Mouse (Mus musculus) C3H10T1/2 (cell line): Measurements from ENCODE around the gene Olfr483. TPM values are rescaled to one million over a fixed set of nuclear protein-coding genes. Genes with fewer than 3 reads are reported as not detected.

Experiments used
- polyA plus RNA-seq, 2 experiments: library from polyadenylated mRNA; unstranded; fragments of >200 nt; fragmentation: generic; extraction: Trizol; gene quantifications; one replicate each; pipeline ENCODE4 v1.2.1; 2012; ENCODE audit warnings: missing spikeins in 2 of 2

Gene Olfr483
- not detected for polyA plus RNA-seq

GRCm38 (mm10) chr7:108100549-108100948 is at the start of gene Olfr483:
TSS of gene Olfr483 (plus strand) at chr7:108100849.

GRCm38 (mm10) chr7:108067246-108067645 is 33.4 kb upstream of the Olfr483 start, which contains the start of gene Olfr480:
TSS of gene Olfr480 (minus strand) at chr7:108067346.

DNA sequence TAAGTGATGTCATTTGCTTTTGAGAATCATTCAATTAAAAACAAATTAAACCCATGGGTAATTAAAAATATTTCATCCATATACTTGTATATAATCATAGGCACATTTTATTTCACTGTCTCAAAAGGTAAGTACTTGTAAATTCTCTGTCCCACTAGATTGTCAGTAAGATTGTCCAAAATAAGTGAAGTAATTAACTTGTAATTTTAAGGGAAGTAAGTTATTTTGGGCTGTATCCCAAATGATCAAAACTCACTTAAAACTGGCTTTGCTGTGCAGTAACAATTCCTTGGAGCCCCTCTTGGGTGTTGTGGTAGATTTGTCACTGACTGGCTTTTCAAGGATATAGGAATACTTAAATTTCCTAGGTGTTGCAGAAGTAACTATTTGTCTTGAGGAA is 21.1 kb upstream of the Olfr483 start, which contains the start of gene Olfr481:
Olfr481 (plus strand) TSS at position 301 of the 400 bp plus-strand sequence.

DNA sequence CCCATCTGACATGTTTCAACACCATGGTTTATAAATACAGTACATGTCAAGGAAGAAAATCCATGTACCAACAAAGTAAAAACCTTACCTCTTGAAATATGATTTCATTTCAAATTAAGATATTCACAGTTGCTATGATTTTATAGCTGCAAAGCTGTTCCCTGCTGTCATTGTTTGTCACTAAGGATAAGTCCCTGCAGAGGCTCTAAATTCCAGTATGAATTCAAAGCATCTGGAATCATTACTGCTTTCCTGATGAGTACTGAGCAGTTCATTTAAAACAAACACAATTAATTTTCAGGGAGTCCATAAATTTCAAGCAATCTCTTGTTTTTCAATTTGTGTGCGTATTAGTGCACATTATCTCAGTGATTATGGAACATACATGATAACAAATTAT is 3.2 kb upstream of the Olfr483 start, which contains the start of gene Olfr482:
Olfr482 (minus strand) TSS at position 101 of the 400 bp plus-strand sequence.

DNA sequence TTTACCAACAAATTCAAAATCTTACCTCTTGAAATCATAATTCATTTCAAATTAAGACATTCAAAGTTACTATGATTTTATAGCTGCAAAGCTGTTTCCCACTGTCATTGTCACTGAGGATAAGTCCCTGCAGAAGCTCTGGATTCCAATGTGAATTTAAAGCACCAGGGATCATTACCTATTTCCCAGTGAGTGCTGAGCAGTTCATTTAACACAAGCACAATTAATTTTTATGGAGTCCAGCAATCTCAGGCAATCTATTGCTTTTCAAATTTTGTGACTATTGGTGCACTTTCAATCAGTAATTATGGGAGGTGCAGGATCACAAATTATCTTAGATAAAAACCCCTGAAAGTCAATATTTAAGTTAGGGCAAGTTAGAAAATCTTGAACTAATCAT is 26.7 kb downstream of the Olfr483 start, which contains the start of gene Olfr484:
Olfr484 (minus strand) TSS at position 101 of the 400 bp plus-strand sequence.

Other genes with a start within 250 kb of the Olfr483 start
- not detected for gene Olfr472, start 202.9 kb upstream of the Olfr483 start, polyA plus RNA-seq
- gene Olfr473, start 170.4 kb upstream of the Olfr483 start, polyA plus RNA-seq, result not detected
- gene Olfr474, start 146.2 kb upstream of the Olfr483 start, polyA plus RNA-seq, result not detected
- not detected for gene Olfr476, start 136.0 kb upstream of the Olfr483 start, polyA plus RNA-seq
- not detected for gene Olfr477, start 114.2 kb upstream of the Olfr483 start, polyA plus RNA-seq
- not detected for gene Olfr478, start 66.9 kb upstream of the Olfr483 start, polyA plus RNA-seq
- not detected for gene Olfr479, start 50.2 kb upstream of the Olfr483 start, polyA plus RNA-seq
- not detected for gene Olfr480, start 33.5 kb upstream of the Olfr483 start, polyA plus RNA-seq
- not detected for gene Olfr481, start 21.0 kb upstream of the Olfr483 start, polyA plus RNA-seq
- gene Olfr482, start 3.3 kb upstream of the Olfr483 start, polyA plus RNA-seq, result under 1 TPM in 1 of 2 experiments, not detected in 1; 0.02 TPM
- not detected for gene Olfr484, start 26.6 kb downstream of the Olfr483 start, polyA plus RNA-seq
- gene Olfr485, start 59.0 kb downstream of the Olfr483 start, polyA plus RNA-seq, result not detected
- gene Olfr486, start 71.9 kb downstream of the Olfr483 start, polyA plus RNA-seq, result not detected
- not detected for gene Olfr487, start 113.8 kb downstream of the Olfr483 start, polyA plus RNA-seq
- gene Olfr488, start 157.5 kb downstream of the Olfr483 start, polyA plus RNA-seq, result not detected
- gene Olfr490, start 188.1 kb downstream of the Olfr483 start, polyA plus RNA-seq, result not detected
- not detected for gene Olfr491, start 212.6 kb downstream of the Olfr483 start, polyA plus RNA-seq
- gene Olfr492, start 222.8 kb downstream of the Olfr483 start, polyA plus RNA-seq, result not detected
- gene Olfr493, start 246.1 kb downstream of the Olfr483 start, polyA plus RNA-seq, result not detected